Mouse (Mus musculus) erythroblast, adult 5-6 weeks (primary cell): ENCODE data around the gene Col4a2. TPM values are rescaled to one million over a fixed set of nuclear protein-coding genes. Genes with fewer than 3 reads are reported as not detected.

Experiments
- total RNA-seq, 2 experiments: library from RNA; stranded (forward) in 1 of 2; stranded (reverse) in 1 of 2; fragments of 150-400 nt in 1 of 2; fragments of 200-764, 138-1000 nt in 1 of 2; gene quantifications; 2 replicates each; pipeline versions ENCODE4 v1.2.3 to v1.2.4; 2015 to 2017; ENCODE audit warnings: low replicate concordance in 2 of 2

The Col4a2 gene
- total RNA-seq, 2 experiments from 2014 or later: not detected

Other genes starting within 250 kb of the Col4a2 start
- gene Col4a1, start within 50 bp of the Col4a2 start, total RNA-seq (2015; ENCODE audit: low replicate concordance): 0.38 TPM in 1 of 2 replicates, not detected in the other
- gene Col4a1, start within 50 bp of the Col4a2 start, total RNA-seq (2017; ENCODE audit: low replicate concordance): 0.34 and 0.42 TPM in 2 replicates
- gene Rab20, start 165.9 kb downstream of the Col4a2 start, total RNA-seq (2015; ENCODE audit: low replicate concordance): 0.63 and 4.8 TPM in 2 replicates
- gene Rab20, start 165.9 kb downstream of the Col4a2 start, total RNA-seq (2017; ENCODE audit: low replicate concordance): 1.5 and 4.4 TPM in 2 replicates
- 11.0 and 14.8 TPM in 2 replicates for gene Naxd, start 184.7 kb downstream of the Col4a2 start, total RNA-seq (2015; ENCODE audit: low replicate concordance)
- gene Naxd, start 184.7 kb downstream of the Col4a2 start, total RNA-seq (2017; ENCODE audit: low replicate concordance): 11.7 and 13.9 TPM in 2 replicates
- gene Cars2, start 238.0 kb downstream of the Col4a2 start, total RNA-seq (2015; ENCODE audit: low replicate concordance): 7.1 and 8.6 TPM in 2 replicates
- gene Cars2, start 238.0 kb downstream of the Col4a2 start, total RNA-seq (2017; ENCODE audit: low replicate concordance): 3.4 and 16.0 TPM in 2 replicates
- gene Ing1, start 242.8 kb downstream of the Col4a2 start, total RNA-seq (2015; ENCODE audit: low replicate concordance): 16.3 and 16.5 TPM in 2 replicates
- 19.3 and 25.9 TPM in 2 replicates for gene Ing1, start 242.8 kb downstream of the Col4a2 start, total RNA-seq (2017; ENCODE audit: low replicate concordance)